Mouse (Mus musculus) fat pad, adult 2 months (tissue): ENCODE measurements around the gene Cinp.

ENCODE experiments used
- DNase-seq: peaks from one replicate; pipeline ENCODE4 v3.0.0-alpha.2; 2011; ENCODE audit warnings: low read depth, low spot score; ENCODE audit errors: extremely low read depth

The Cinp gene

GRCm38 (mm10) chr12:110837192-110837841, 51.6 kb downstream of the Cinp start:
- no peak for DNase-seq

GRCm38 (mm10) chr12:110836729-110837128, 52.2 kb downstream of the Cinp start:
- DNase-seq: no peak

DNA sequence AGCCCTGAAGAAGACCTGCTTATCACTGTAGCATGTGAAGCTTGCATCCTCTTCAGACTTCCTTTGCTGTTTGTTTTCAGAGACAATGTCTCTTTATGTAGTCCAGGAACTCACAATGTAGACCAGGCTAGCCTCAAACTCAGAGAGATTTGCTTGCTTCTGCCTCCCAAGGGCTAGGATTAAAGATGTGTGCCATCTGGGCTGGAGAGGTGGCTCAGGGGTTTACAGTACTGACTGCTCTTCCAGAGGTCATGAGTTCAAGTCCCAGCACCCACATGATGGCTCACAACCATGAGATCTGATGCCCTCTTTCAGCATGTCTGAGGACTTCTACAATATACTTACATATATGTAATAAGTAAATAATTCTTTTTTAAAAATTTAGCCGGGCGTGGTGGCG, 53.8 kb downstream of the Cinp start:
- no peak for DNase-seq

- no peak for DNase-seq
These were observed 58.5 kb downstream of the Cinp start for GRCm38 (mm10) chr12:110830293-110831024.

GRCm38 (mm10) chr12:110828908-110829307, 60.0 kb downstream of the Cinp start:
- no peak for DNase-seq
